Mouse (Mus musculus): ENCODE data around the gene Zfp184. TPM values are rescaled to one million over a fixed set of nuclear protein-coding genes. Genes with fewer than 3 reads are reported as not detected.
A peak's percentile ranks its signal among the peaks of the same experiment; 100 is the strongest.

Zfp184 gene
- polyA plus RNA-seq, 1 experiment from 2014 or later, result 14.9 TPM

GRCm38 (mm10) chr13:21934982-21935791 lies 9.7 kb upstream of the Zfp184 start:
- ATAC-seq (ENCODE audit: low FRiP score) (no peak), DNase-seq (ENCODE audit: low spot score) (peak; percentile 75)
- H3K27ac ChIP-seq, result no peak overlapping the region
- peaks cover 23% of the 10 kb centered on the region for H3K27me3 ChIP-seq (ENCODE audit: control insufficient read depth, insufficient read depth, low read length)
- peak overlapping the region; percentile 27; the same call in 1 of the 2 replicates for H3K4me2 ChIP-seq (replicated peaks)
- H3K4me3 ChIP-seq (replicated peaks; ENCODE audit: low read length), result no peak overlapping the region
- no peak overlapping the region for H3K9ac ChIP-seq
- 13% methylated on average over 17 of the region's 17 CpGs for WGBS
- no peaks in the 10 kb centered on the region for H3K9me3 ChIP-seq (ENCODE audit: control insufficient read depth, low read length)
- H3K36me3 ChIP-seq (replicated peaks; ENCODE audit: control insufficient read depth, insufficient read depth), result no peaks in the 10 kb centered on the region
- no peaks in the 10 kb centered on the region for H3K4me1 ChIP-seq (replicated peaks; ENCODE audit: control insufficient read depth, insufficient read depth, low read length)

GRCm38 (mm10) chr13:21935833-21936232 lies 9.1 kb upstream of the Zfp184 start:
- H3K27me3 ChIP-seq (ENCODE audit: control insufficient read depth, insufficient read depth, low read length), result peaks cover 23% of the 10 kb centered on the region
- no peak for ATAC-seq (ENCODE audit: low FRiP score)
- DNase-seq (ENCODE audit: low spot score), result no peak
- no peaks in the 10 kb centered on the region for H3K9me3 ChIP-seq (ENCODE audit: control insufficient read depth, low read length)
- H3K9ac ChIP-seq, result no peak overlapping the region
- no peaks in the 10 kb centered on the region for H3K4me1 ChIP-seq (replicated peaks; ENCODE audit: control insufficient read depth, insufficient read depth, low read length)
- no peak overlapping the region for H3K27ac ChIP-seq
- peak overlapping the region; percentile 27; the same call in 1 of the 2 replicates for H3K4me2 ChIP-seq (replicated peaks)
- no peak overlapping the region for H3K4me3 ChIP-seq (replicated peaks; ENCODE audit: low read length)
- no peaks in the 10 kb centered on the region for H3K36me3 ChIP-seq (replicated peaks; ENCODE audit: control insufficient read depth, insufficient read depth)
- WGBS, result 8% methylated on average over 7 of the region's 7 CpGs

- Histone ChIP-seq H3K27ac (no peak overlapping the region), H3K4me2 (replicated peaks) (peak overlapping the region; percentile 12; the same call in 1 of the 2 replicates), H3K27me3 (ENCODE audit: control insufficient read depth, insufficient read depth, low read length) (peaks cover 23% of the 10 kb centered on the region), H3K9me3 (ENCODE audit: control insufficient read depth, low read length) (no peaks in the 10 kb centered on the region), H3K4me1 (replicated peaks; ENCODE audit: control insufficient read depth, insufficient read depth, low read length) (no peaks in the 10 kb centered on the region), H3K36me3 (replicated peaks; ENCODE audit: control insufficient read depth, insufficient read depth) (no peaks in the 10 kb centered on the region), H3K4me3 (replicated peaks; ENCODE audit: low read length) (no peak overlapping the region), H3K9ac (no peak overlapping the region)
- WGBS, result 3% methylated on average over 17 of the region's 17 CpGs
- no peak for DNase-seq (ENCODE audit: low spot score)
- ATAC-seq (ENCODE audit: low FRiP score), result no peak
Measured at GRCm38 (mm10) chr13:21936968-21937367, 7.9 kb upstream of the Zfp184 start.

GRCm38 (mm10) chr13:21940213-21940612 lies 4.7 kb upstream of the Zfp184 start:
- Histone ChIP-seq H3K27ac (0 out of 2 replicates have a peak overlapping the region, but pooled peaks have one; percentile 40), H3K36me3 (replicated peaks; ENCODE audit: control insufficient read depth, insufficient read depth) (no peaks in the 10 kb centered on the region), H3K4me2 (replicated peaks) (peak overlapping the region; percentile 55), H3K27me3 (ENCODE audit: control insufficient read depth, insufficient read depth, low read length) (peaks cover 15% of the 10 kb centered on the region), H3K4me3 (replicated peaks; ENCODE audit: low read length) (peak overlapping the region; percentile 45), H3K4me1 (replicated peaks; ENCODE audit: control insufficient read depth, insufficient read depth, low read length) (no peaks in the 10 kb centered on the region), H3K9ac (peak overlapping the region; percentile 50), H3K9me3 (ENCODE audit: control insufficient read depth, low read length) (no peaks in the 10 kb centered on the region)
- ATAC-seq (ENCODE audit: low FRiP score), result peak; percentile 85
- peak; percentile 99 for DNase-seq (ENCODE audit: low spot score)
- under 1% methylated on average over 19 of the region's 19 CpGs for WGBS

- H3K36me3 ChIP-seq (replicated peaks; ENCODE audit: control insufficient read depth, insufficient read depth), result no peaks in the 10 kb centered on the region
- H3K27me3 ChIP-seq (ENCODE audit: control insufficient read depth, insufficient read depth, low read length), result peaks cover 15% of the 10 kb centered on the region
- no peaks in the 10 kb centered on the region for H3K9me3 ChIP-seq (ENCODE audit: control insufficient read depth, low read length)
- peak overlapping the region; percentile 55 for H3K4me2 ChIP-seq (replicated peaks)
- ATAC-seq (ENCODE audit: low FRiP score) (peak; percentile 52), DNase-seq (ENCODE audit: low spot score) (peak; percentile 85)
- peak overlapping the region; percentile 50 for H3K9ac ChIP-seq
- under 1% methylated on average over 16 of the region's 16 CpGs for WGBS
- H3K4me1 ChIP-seq (replicated peaks; ENCODE audit: control insufficient read depth, insufficient read depth, low read length), result peaks cover under 1% of the 10 kb centered on the region; the same call in 1 of the 2 replicates
- peak overlapping the region; percentile 45 for H3K4me3 ChIP-seq (replicated peaks; ENCODE audit: low read length)
- 0 out of 2 replicates have a peak overlapping the region, but pooled peaks have one; percentile 40 for H3K27ac ChIP-seq
Measured at GRCm38 (mm10) chr13:21940811-21941321, 4.0 kb upstream of the Zfp184 start.

- WGBS, result 72% methylated on average over 1 of the region's 1 CpGs
- ATAC-seq (ENCODE audit: low FRiP score), result no peak
Measured at GRCm38 (mm10) chr13:21943644-21944043, 1.2 kb upstream of the Zfp184 start.

GRCm38 (mm10) chr13:21944592-21944925 lies 335 bp upstream of the Zfp184 start:
- H3K4me1 ChIP-seq (replicated peaks; ENCODE audit: control insufficient read depth, insufficient read depth, low read length), result peaks cover 15% of the 10 kb centered on the region
- H3K9ac ChIP-seq, result peak overlapping the region; percentile 74
- no peaks in the 10 kb centered on the region for H3K27me3 ChIP-seq (ENCODE audit: control insufficient read depth, insufficient read depth, low read length)
- H3K4me3 ChIP-seq (replicated peaks; ENCODE audit: low read length), result peak overlapping the region; percentile 75
- peaks cover 8% of the 10 kb centered on the region for H3K36me3 ChIP-seq (replicated peaks; ENCODE audit: control insufficient read depth, insufficient read depth)
- peak overlapping the region; percentile 85 for H3K4me2 ChIP-seq (replicated peaks)
- WGBS, result 2% methylated on average over 7 of the region's 7 CpGs
- H3K9me3 ChIP-seq (ENCODE audit: control insufficient read depth, low read length), result no peaks in the 10 kb centered on the region
- no peak for DNase-seq (ENCODE audit: low spot score)
- ATAC-seq (ENCODE audit: low FRiP score), result peak; percentile 54; the same call in 1 of the 2 replicates
- H3K27ac ChIP-seq, result peak overlapping the region; percentile 72; the same call in 1 of the 2 replicates

More at GRCm38 (mm10) chr13:21943644-21944043, 1.2 kb upstream of the Zfp184 start:
- peaks cover 15% of the 10 kb centered on the region for H3K4me1 ChIP-seq (replicated peaks; ENCODE audit: control insufficient read depth, insufficient read depth, low read length)
- no peak for DNase-seq (ENCODE audit: low spot score)
- H3K27me3 ChIP-seq (ENCODE audit: control insufficient read depth, insufficient read depth, low read length), result no peaks in the 10 kb centered on the region
- no peaks in the 10 kb centered on the region; the same call in 1 of the 2 replicates for H3K36me3 ChIP-seq (replicated peaks; ENCODE audit: control insufficient read depth, insufficient read depth)
- H3K4me3 ChIP-seq (replicated peaks; ENCODE audit: low read length), result no peak overlapping the region
- no peak overlapping the region for H3K27ac ChIP-seq
- no peak overlapping the region for H3K4me2 ChIP-seq (replicated peaks)
- no peak overlapping the region for H3K9ac ChIP-seq
- no peaks in the 10 kb centered on the region for H3K9me3 ChIP-seq (ENCODE audit: control insufficient read depth, low read length)

- WGBS, result 61% methylated on average over 1 of the region's 1 CpGs
- Histone ChIP-seq H3K9me3 (ENCODE audit: control insufficient read depth, low read length) (no peaks in the 10 kb centered on the region), H3K27me3 (ENCODE audit: control insufficient read depth, insufficient read depth, low read length) (no peaks in the 10 kb centered on the region), H3K27ac (no peak overlapping the region), H3K4me3 (replicated peaks; ENCODE audit: low read length) (no peak overlapping the region), H3K9ac (no peak overlapping the region), H3K4me1 (replicated peaks; ENCODE audit: control insufficient read depth, insufficient read depth, low read length) (no peaks in the 10 kb centered on the region), H3K4me2 (replicated peaks) (no peak overlapping the region), H3K36me3 (replicated peaks; ENCODE audit: control insufficient read depth, insufficient read depth) (no peaks in the 10 kb centered on the region; the same call in 1 of the 2 replicates)
- no peak for ATAC-seq (ENCODE audit: low FRiP score)
- no peak for DNase-seq (ENCODE audit: low spot score)
Measured at GRCm38 (mm10) chr13:21969269-21969668, 24.4 kb downstream of the Zfp184 start.

GRCm38 (mm10) chr13:21969816-21970215 lies 24.9 kb downstream of the Zfp184 start:
- WGBS, result 65% methylated on average over 2 of the region's 2 CpGs
- H3K9ac ChIP-seq, result no peak overlapping the region
- H3K4me1 ChIP-seq (replicated peaks; ENCODE audit: control insufficient read depth, insufficient read depth, low read length), result no peaks in the 10 kb centered on the region
- H3K27ac ChIP-seq, result no peak overlapping the region
- H3K27me3 ChIP-seq (ENCODE audit: control insufficient read depth, insufficient read depth, low read length), result no peaks in the 10 kb centered on the region
- no peak for ATAC-seq (ENCODE audit: low FRiP score)
- no peak overlapping the region for H3K4me3 ChIP-seq (replicated peaks; ENCODE audit: low read length)
- H3K9me3 ChIP-seq (ENCODE audit: control insufficient read depth, low read length), result no peaks in the 10 kb centered on the region
- H3K36me3 ChIP-seq (replicated peaks; ENCODE audit: control insufficient read depth, insufficient read depth), result no peaks in the 10 kb centered on the region
- DNase-seq (ENCODE audit: low spot score), result no peak
- H3K4me2 ChIP-seq (replicated peaks), result no peak overlapping the region

Data from hindbrain, embryonic 14.5 days (tissue).